Mouse (Mus musculus) urinary bladder, postnatal 25 days (tissue): Measurements from ENCODE around the gene Polr2e.

ENCODE experiments used
- DNase-seq: peaks from one replicate; pipeline ENCODE4 v3.0.0; 2022; ENCODE audit warnings: low spot score

Gene Polr2e

DNA sequence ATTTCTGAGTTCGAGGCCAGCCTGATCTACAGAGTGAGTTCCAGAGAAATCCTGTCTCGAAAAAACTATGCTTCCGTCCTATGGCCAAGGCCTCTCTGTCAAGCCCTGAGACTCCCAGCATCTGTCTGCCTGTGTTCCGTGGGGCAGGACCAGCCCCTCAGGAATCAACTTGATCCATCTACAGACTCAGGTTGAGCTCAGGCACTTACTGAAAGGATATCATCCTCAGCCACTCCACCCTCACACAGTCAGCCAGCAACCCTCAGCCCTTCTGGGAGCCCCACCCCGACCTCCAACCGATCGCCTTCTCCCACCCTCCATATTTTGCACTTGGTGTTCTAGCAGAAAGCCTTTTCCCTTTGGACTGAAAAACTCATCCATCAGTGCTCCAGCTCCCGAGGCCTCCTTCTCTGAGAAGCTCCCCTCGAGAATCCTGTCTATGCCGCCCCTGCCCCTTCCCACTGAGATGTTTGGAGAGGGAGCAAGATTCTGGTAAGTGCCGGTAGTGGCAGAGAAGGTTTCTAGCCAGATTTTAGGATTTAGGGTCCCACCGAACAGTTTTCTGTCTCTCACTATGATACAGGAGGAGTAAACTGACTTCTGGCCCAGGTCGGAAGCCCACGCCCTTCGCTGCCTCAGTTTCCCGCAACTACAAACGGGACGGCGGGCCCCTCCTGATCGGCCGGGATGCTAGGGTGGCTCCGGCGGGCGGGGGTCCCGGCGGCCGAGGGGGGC lies 51.7 kb downstream of the Polr2e start:
- no peak for DNase-seq

DNA sequence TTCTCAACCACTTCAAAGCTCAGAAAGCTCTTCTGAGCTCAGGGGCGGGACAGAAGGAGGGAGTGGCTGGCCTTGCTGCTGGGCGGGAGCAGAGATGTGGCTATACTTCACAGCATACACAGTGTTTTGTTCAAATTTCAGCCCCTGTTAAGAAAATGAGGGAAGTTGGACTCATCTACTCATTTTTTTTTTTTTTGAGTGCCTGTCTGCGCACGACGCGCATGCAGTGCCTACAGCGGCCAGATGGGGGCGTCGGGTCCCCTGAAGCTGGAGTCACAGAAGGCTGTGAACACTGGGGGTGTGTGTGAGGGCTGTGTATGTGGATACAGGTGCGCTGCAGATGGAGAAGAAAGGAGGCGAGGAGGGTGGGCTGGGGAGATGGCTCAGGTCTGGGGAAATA lies 52.6 kb downstream of the Polr2e start:
- DNase-seq = peak; percentile 84

- peak; percentile 54 for DNase-seq
Measured at GRCm38 (mm10) chr10:79986232-79986878, 53.2 kb downstream of the Polr2e start.
